Mouse (Mus musculus) neural tube, embryonic 14.5 days (tissue): Measurements from ENCODE around the gene Slc4a10. TPM values are rescaled to one million over a fixed set of nuclear protein-coding genes. Genes with fewer than 3 reads are reported as not detected.
"Not testable (repeated sequence)": the region's sequence is repeated elsewhere in the genome, so short reads cannot be mapped to it uniquely, and the experiment has no call there.

Experiments
- ATAC-seq: fragments of 200-750 bp; cut with Nextera tagmentation; 2 replicates; pipeline ENCODE4 v1.8.0; 2017; ENCODE audit warnings: low read depth, mild to moderate bottlenecking, moderate TSS enrichment, moderate library complexity
- H3K27ac ChIP-seq: fragments of 300-500 bp; sonication (generic); 2 replicates; pipeline ENCODE4 v1.5.1; 2014; ENCODE audit warnings: low read depth, mild to moderate bottlenecking, control low read depth, low read length, moderate library complexity, mixed read lengths
- H3K27me3 ChIP-seq: fragments of 300-500 bp; sonication (generic); 2 replicates; pipeline ENCODE4 v1.6.1; 2014; ENCODE audit warnings: low read length; ENCODE audit not compliant: control insufficient read depth, insufficient read depth
- H3K36me3 ChIP-seq: fragments of 300-500 bp; sonication (generic); 2 replicates; pipeline ENCODE4 v1.6.1; 2014; ENCODE audit warnings: low read length, mixed read lengths; ENCODE audit not compliant: control insufficient read depth, insufficient read depth
- H3K4me1 ChIP-seq: fragments of 300-500 bp; sonication (generic); 2 replicates; pipeline ENCODE4 v1.6.1; 2014; ENCODE audit warnings: low read length; ENCODE audit not compliant: control insufficient read depth, insufficient read depth
- H3K4me2 ChIP-seq: fragments of 300-500 bp; sonication (generic); 2 replicates; pipeline ENCODE4 v1.6.1; 2014; ENCODE audit warnings: mild to moderate bottlenecking, low read depth, low read length, control low read depth
- H3K4me3 ChIP-seq: fragments of 300-500 bp; sonication (generic); 2 replicates; pipeline ENCODE4 v1.5.1; 2014; ENCODE audit warnings: low read depth, low read length, control low read depth, mixed read lengths
- H3K9ac ChIP-seq: fragments of 300-500 bp; sonication (generic); replicated peaks from 2 replicates; pipeline ENCODE4 v1.6.1; 2014; ENCODE audit warnings: low read depth, mild to moderate bottlenecking, control low read depth, low read length, mixed read lengths
- H3K9me3 ChIP-seq: fragments of 300-500 bp; sonication (generic); 2 replicates; pipeline ENCODE4 v1.6.1; 2016; ENCODE audit warnings: low read length; ENCODE audit not compliant: control insufficient read depth
- WGBS: fragments of 180-500 bp; shearing (Covaris S2); extraction: QIAGEN DNeasy Blood & Tissue Kit; methylation state at CpG from one replicate; pipeline ENCODE4 v1.1.7; 2014; 5-methylcytosine and 5-hydroxymethylcytosine counted together
- polyA plus RNA-seq: library from polyadenylated mRNA; unstranded; fragments of >200 nt; fragmentation: Nextera tagmentation; extraction: Ambion mirVana; gene quantifications from 2 replicates; pipeline ENCODE4 v1.2.1, GENCODE M21; 2014

The Slc4a10 gene
- 22.2 and 29.6 TPM in 2 replicates for polyA plus RNA-seq

GRCm38 (mm10) chr2:62046421-62046845, at the start of gene Slc4a10:
Gene Slc4a10 (plus strand): TSS chr2:62046462.
- Histone ChIP-seq H3K4me1 (no peaks in the 10 kb centered on the region), H3K9me3 (no peaks in the 10 kb centered on the region), H3K4me2 (peak within 1 kb of the TSS; percentile 69), H3K9ac (peak within 1 kb of the TSS; percentile 74), H3K27me3 (no peaks in the 10 kb centered on the region), H3K4me3 (peak within 1 kb of the TSS; percentile 46), H3K36me3 (no peaks in the 10 kb centered on the region), H3K27ac (peak within 1 kb of the TSS; percentile 80)
- WGBS: 19% methylated on average over 10 of the region's 10 CpGs
- ATAC-seq: peak; percentile 85

DNA sequence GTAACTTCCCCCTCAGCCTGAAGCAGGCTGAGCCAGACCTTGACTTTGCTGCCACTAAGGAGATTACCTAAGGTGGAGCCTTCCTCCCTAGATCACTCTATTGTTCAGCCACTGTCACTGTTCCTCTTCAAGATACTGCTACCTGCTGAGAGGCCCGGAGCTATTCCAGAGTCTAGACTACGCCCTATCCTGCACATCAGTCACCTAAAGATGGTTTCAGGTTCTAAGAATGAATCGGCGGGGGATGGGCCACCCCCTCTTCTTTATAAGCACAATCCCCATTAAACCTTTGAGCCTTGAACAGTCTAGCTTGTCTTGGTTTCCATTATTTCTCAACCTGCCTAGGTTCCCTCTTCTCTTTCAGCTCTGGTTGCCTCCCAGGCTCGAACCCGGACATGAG, 45.0 kb upstream of the Slc4a10 start:
- H3K4me3 ChIP-seq, H3K9me3 ChIP-seq, H3K4me1 ChIP-seq, H3K36me3 ChIP-seq, H3K9ac ChIP-seq, ATAC-seq, H3K4me2 ChIP-seq, H3K27me3 ChIP-seq, H3K27ac ChIP-seq: not testable (repeated sequence)
- 97% methylated on average over 6 of the region's 6 CpGs for WGBS

GRCm38 (mm10) chr2:62018209-62018608, 28.1 kb upstream of the Slc4a10 start:
- Histone ChIP-seq H3K4me1 (no peaks in the 10 kb centered on the region), H3K27me3 (no peaks in the 10 kb centered on the region), H3K9ac (no peak overlapping the region), H3K4me2 (no peak overlapping the region), H3K9me3 (no peaks in the 10 kb centered on the region), H3K4me3 (no peak overlapping the region), H3K27ac (no peak overlapping the region), H3K36me3 (no peaks in the 10 kb centered on the region)
- no peak for ATAC-seq
- WGBS: 55% methylated on average over 3 of the region's 3 CpGs

DNA sequence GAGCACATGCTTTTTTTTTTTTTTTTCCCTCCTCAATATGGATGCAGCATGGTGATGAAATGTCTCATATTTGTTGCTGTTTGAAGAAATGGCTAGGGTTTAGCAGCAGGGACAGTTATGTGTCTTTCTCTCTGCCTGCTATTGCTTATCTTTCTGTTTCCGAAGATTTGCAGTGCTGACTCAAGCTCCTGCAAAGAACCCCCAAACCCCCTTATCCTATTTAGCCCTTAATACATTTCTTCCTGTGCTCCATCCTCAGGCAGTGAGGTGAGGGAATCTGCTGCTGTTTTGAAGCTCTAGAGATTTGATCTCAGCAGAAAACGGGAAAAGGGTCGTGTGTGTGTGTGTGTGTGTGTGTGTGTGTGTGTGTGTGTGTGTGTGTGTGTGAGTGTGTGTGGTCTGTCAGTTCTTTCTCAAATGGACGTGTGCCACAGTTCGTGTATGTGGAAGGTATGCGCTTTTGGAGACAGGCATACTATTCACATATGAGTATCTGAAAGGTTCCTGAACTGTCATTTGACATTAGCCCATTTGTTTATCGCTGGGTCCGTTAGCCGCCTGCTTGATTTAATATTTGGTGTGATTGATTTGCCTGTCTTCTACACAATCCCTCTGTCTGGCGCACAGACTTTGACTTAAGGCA, 720 bp downstream of the Slc4a10 start:
- Histone ChIP-seq H3K4me3 (peak overlapping the region; percentile 46), H3K4me2 (peak overlapping the region; percentile 69), H3K4me1 (no peaks in the 10 kb centered on the region), H3K9me3 (no peaks in the 10 kb centered on the region), H3K27ac (peak overlapping the region; percentile 80), H3K9ac (peak overlapping the region; percentile 74), H3K27me3 (no peaks in the 10 kb centered on the region), H3K36me3 (no peaks in the 10 kb centered on the region)
- WGBS: 13% methylated on average over 10 of the region's 10 CpGs
- peak; percentile 40 for ATAC-seq

GRCm38 (mm10) chr2:62047504-62048005, 1.3 kb downstream of the Slc4a10 start:
- peak overlapping the region; percentile 80 for H3K27ac ChIP-seq
- H3K4me1 ChIP-seq: no peaks in the 10 kb centered on the region
- peak; percentile 92 for ATAC-seq
- H3K27me3 ChIP-seq: no peaks in the 10 kb centered on the region
- 1% methylated on average over 14 of the region's 14 CpGs for WGBS
- peak overlapping the region; percentile 69 for H3K4me2 ChIP-seq
- H3K9ac ChIP-seq: peak overlapping the region; percentile 74
- no peaks in the 10 kb centered on the region for H3K36me3 ChIP-seq
- peak overlapping the region; percentile 46 for H3K4me3 ChIP-seq
- H3K9me3 ChIP-seq: no peaks in the 10 kb centered on the region

DNA sequence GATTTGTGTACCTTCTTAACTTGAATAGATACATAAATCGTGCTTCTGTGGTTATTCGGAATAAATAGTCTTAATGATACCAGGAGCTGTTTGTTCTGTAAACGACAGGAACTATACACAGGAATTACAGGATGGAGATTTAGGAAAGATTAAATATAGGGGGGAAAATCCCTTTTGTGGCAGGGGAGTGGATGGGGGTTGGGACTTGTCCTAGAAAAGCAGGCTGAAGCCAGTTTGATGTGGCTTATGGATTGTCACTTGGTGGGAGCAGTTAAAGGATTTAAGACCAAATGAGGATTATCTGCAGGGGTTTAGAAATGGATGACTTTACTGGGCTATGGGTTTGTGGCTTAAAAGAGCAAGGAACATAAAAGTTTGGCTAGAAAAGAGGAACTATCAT, 1.9 kb downstream of the Slc4a10 start:
- H3K27me3 ChIP-seq: no peaks in the 10 kb centered on the region
- H3K4me1 ChIP-seq: no peaks in the 10 kb centered on the region
- peak overlapping the region; percentile 69 for H3K4me2 ChIP-seq
- ATAC-seq: peak; percentile 39
- whole genome bisulfite sequencing: 4% methylated on average over 3 of the region's 3 CpGs
- peak overlapping the region; percentile 46 for H3K4me3 ChIP-seq
- H3K9ac ChIP-seq: peak overlapping the region; percentile 74
- no peaks in the 10 kb centered on the region for H3K9me3 ChIP-seq
- H3K36me3 ChIP-seq: no peaks in the 10 kb centered on the region
- H3K27ac ChIP-seq: peak overlapping the region; percentile 80

DNA sequence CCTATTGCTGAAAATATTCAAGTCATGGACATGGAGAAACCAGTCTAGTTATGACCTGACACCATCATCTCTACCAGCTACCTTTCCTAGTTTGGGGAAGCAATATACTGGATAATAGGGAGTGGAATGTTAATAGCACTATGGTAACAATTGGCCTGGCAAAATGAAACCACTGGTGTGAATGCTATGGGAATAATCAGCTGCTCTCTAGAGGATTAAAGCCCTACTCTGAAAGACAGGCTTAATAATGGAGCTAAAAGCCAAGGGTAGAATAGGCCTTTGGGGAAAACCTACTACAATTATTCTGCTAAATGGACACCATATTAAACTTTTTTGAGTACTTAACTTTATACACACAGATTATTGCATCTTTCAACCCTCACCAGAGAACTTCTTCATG, 30.2 kb downstream of the Slc4a10 start:
- H3K9me3 ChIP-seq: no peaks in the 10 kb centered on the region
- no peaks in the 10 kb centered on the region for H3K36me3 ChIP-seq
- ATAC-seq: no peak
- H3K4me1 ChIP-seq: no peaks in the 10 kb centered on the region
- no peak overlapping the region for H3K4me2 ChIP-seq
- no peak overlapping the region for H3K27ac ChIP-seq
- H3K27me3 ChIP-seq: no peaks in the 10 kb centered on the region
- H3K4me3 ChIP-seq: no peak overlapping the region
- no peak overlapping the region for H3K9ac ChIP-seq

GRCm38 (mm10) chr2:62087566-62087965, 41.3 kb downstream of the Slc4a10 start:
- WGBS: 80% methylated on average over 3 of the region's 3 CpGs
- H3K4me3 ChIP-seq: no peak overlapping the region

DNA sequence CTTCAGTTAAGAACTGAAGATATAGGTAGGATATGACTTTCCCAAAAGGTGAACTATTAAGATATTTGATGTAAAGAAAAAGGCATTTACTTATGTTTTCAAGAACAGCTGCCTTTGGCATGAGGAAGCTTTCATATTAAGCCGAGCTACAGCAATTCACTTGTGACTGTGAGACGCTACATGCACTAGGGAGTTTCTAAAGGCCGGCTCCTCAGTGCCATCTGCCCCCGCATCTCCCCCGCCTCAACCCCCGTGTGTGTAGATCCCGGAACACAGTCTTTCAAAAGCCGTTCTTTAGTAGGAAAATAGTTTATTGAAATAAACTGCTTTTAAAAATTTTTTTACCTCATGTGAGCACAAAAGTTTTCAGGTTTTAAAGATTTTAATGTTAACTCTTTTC, 42.5 kb downstream of the Slc4a10 start:
- WGBS: 77% methylated on average over 8 of the region's 8 CpGs
- no peak overlapping the region for H3K9ac ChIP-seq
- no peaks in the 10 kb centered on the region for H3K36me3 ChIP-seq
- no peaks in the 10 kb centered on the region for H3K9me3 ChIP-seq
- H3K4me3 ChIP-seq: no peak overlapping the region
- H3K4me1 ChIP-seq: no peaks in the 10 kb centered on the region
- H3K4me2 ChIP-seq: no peak overlapping the region
- ATAC-seq: no peak
- H3K27me3 ChIP-seq: no peaks in the 10 kb centered on the region
- H3K27ac ChIP-seq: no peak overlapping the region

More at GRCm38 (mm10) chr2:62087566-62087965, 41.3 kb downstream of the Slc4a10 start:
- no peaks in the 10 kb centered on the region for H3K27me3 ChIP-seq
- no peak overlapping the region for H3K4me2 ChIP-seq
- H3K27ac ChIP-seq: no peak overlapping the region
- no peaks in the 10 kb centered on the region for H3K36me3 ChIP-seq
- no peaks in the 10 kb centered on the region for H3K9me3 ChIP-seq
- no peaks in the 10 kb centered on the region for H3K4me1 ChIP-seq
- H3K9ac ChIP-seq: no peak overlapping the region
- no peak for ATAC-seq
